Mouse (Mus musculus) hindlimb bud, embryonic 11.5 days (tissue): ENCODE data around the gene Fut1.
A peak's percentile ranks its signal among the peaks of the same experiment; 100 is the strongest.

Experiments used
- DNase-seq: peaks from one replicate; pipeline ENCODE4 v3.0.0-alpha.2; 2012; ENCODE audit warnings: low read depth, low spot score; ENCODE audit errors: extremely low spot score

Gene Fut1

GRCm38 (mm10) chr7:45598960-45599879 lies 17.9 kb upstream of the Fut1 start:
- DNase-seq: no peak

GRCm38 (mm10) chr7:45605704-45606289 lies 11.3 kb upstream of the Fut1 start:
- no peak for DNase-seq

- DNase-seq: no peak
These were observed 7.6 kb upstream of the Fut1 start for GRCm38 (mm10) chr7:45609511-45609910.

GRCm38 (mm10) chr7:45616277-45616676 lies 812 bp upstream of the Fut1 start:
- no peak for DNase-seq

GRCm38 (mm10) chr7:45618316-45618715 lies 1.2 kb downstream of the Fut1 start:
- DNase-seq: no peak

- DNase-seq: no peak
These were observed 2.5 kb downstream of the Fut1 start for GRCm38 (mm10) chr7:45619592-45619991.

GRCm38 (mm10) chr7:45621443-45621842 lies 4.4 kb downstream of the Fut1 start, which contains the start of gene Izumo1:
TSS of gene Izumo1 (plus strand) at chr7:45621811.
- DNase-seq: no peak

- no peak for DNase-seq
These were observed 6.4 kb downstream of the Fut1 start for GRCm38 (mm10) chr7:45623507-45623906.

- no peak for DNase-seq
These were observed 7.6 kb downstream of the Fut1 start for GRCm38 (mm10) chr7:45624718-45625117.

GRCm38 (mm10) chr7:45625481-45625880 lies 8.4 kb downstream of the Fut1 start:
- DNase-seq: no peak

- no peak for DNase-seq
These were observed 9.5 kb downstream of the Fut1 start for GRCm38 (mm10) chr7:45626571-45627076.

- DNase-seq: no peak
These were observed 10.2 kb downstream of the Fut1 start, which contains the start of gene Rasip1 for GRCm38 (mm10) chr7:45627261-45627660. TSS of gene Rasip1 (plus strand) at chr7:45627488.

GRCm38 (mm10) chr7:45628364-45629294 lies 11.5 kb downstream of the Fut1 start:
- peak; percentile 42 for DNase-seq

GRCm38 (mm10) chr7:45630064-45630907 lies 13.2 kb downstream of the Fut1 start:
- no peak for DNase-seq

GRCm38 (mm10) chr7:45632499-45632898 lies 15.4 kb downstream of the Fut1 start:
- DNase-seq: no peak

GRCm38 (mm10) chr7:45634946-45635681 lies 18.0 kb downstream of the Fut1 start:
- no peak for DNase-seq

GRCm38 (mm10) chr7:45635711-45636688 lies 18.9 kb downstream of the Fut1 start:
- no peak for DNase-seq

- no peak for DNase-seq
These were observed 20.6 kb downstream of the Fut1 start for GRCm38 (mm10) chr7:45637710-45638109.
